Mouse (Mus musculus) midbrain, embryonic 16.5 days (tissue): Measurements from ENCODE around the gene Hoxa5. TPM values are rescaled to one million over a fixed set of nuclear protein-coding genes. Genes with fewer than 3 reads are reported as not detected.

Experiments used
- ATAC-seq: fragments of 200-750 bp; cut with Nextera tagmentation; 2 replicates; pipeline ENCODE4 v1.8.0; 2017; ENCODE audit warnings: moderate TSS enrichment
- H3K27ac ChIP-seq: fragments of 300-500 bp; sonication (generic); 2 replicates; pipeline ENCODE4 v1.5.1; 2014; ENCODE audit warnings: mild to moderate bottlenecking, low read length, mixed read lengths
- H3K27me3 ChIP-seq: fragments of 300-500 bp; sonication (generic); 2 replicates; pipeline ENCODE4 v1.6.1; 2014; ENCODE audit warnings: low read depth, low read length, mixed read lengths; ENCODE audit not compliant: control insufficient read depth, insufficient read depth
- H3K36me3 ChIP-seq: fragments of 300-500 bp; sonication (generic); 2 replicates; pipeline ENCODE4 v1.6.1; 2014; ENCODE audit warnings: mild to moderate bottlenecking, low read length, moderate library complexity, mixed read lengths; ENCODE audit not compliant: control insufficient read depth, insufficient read depth
- H3K4me1 ChIP-seq: fragments of 300-500 bp; sonication (generic); 2 replicates; pipeline ENCODE4 v1.6.1; 2014; ENCODE audit warnings: mild to moderate bottlenecking, low read length, mixed read lengths; ENCODE audit not compliant: control insufficient read depth, insufficient read depth
- H3K4me2 ChIP-seq: fragments of 300-500 bp; sonication (generic); 2 replicates; pipeline ENCODE4 v1.6.1; 2014; ENCODE audit warnings: mild to moderate bottlenecking, low read length, mixed read lengths
- H3K4me3 ChIP-seq: fragments of 300-500 bp; sonication (generic); 2 replicates; pipeline ENCODE4 v1.5.1; 2014; ENCODE audit warnings: low read depth, mild to moderate bottlenecking, low read length, moderate library complexity, mixed read lengths
- H3K9ac ChIP-seq: fragments of 300-500 bp; sonication (generic); 2 replicates; pipeline ENCODE4 v1.6.1; 2014; ENCODE audit warnings: low read depth, low read length, mixed read lengths
- H3K9me3 ChIP-seq: fragments of 300-500 bp; sonication (generic); replicated peaks from 2 replicates; pipeline ENCODE4 v1.6.1; 2014; ENCODE audit warnings: mild to moderate bottlenecking, low read length, mixed read lengths; ENCODE audit not compliant: control insufficient read depth, poor library complexity, severe bottlenecking
- WGBS: fragments of 180-500 bp; shearing (Covaris S2); extraction: QIAGEN DNeasy Blood & Tissue Kit; methylation state at CpG from one replicate; pipeline ENCODE4 v1.1.7; 2014; 5-methylcytosine and 5-hydroxymethylcytosine counted together
- polyA plus RNA-seq: library from polyadenylated mRNA; unstranded; fragments of >200 nt; fragmentation: Nextera tagmentation; extraction: Ambion mirVana; gene quantifications from 2 replicates; pipeline ENCODE4 v1.2.1, GENCODE M21; 2015

Hoxa5 gene
- polyA plus RNA-seq, 1 experiment from 2014 or later = not detected

DNA sequence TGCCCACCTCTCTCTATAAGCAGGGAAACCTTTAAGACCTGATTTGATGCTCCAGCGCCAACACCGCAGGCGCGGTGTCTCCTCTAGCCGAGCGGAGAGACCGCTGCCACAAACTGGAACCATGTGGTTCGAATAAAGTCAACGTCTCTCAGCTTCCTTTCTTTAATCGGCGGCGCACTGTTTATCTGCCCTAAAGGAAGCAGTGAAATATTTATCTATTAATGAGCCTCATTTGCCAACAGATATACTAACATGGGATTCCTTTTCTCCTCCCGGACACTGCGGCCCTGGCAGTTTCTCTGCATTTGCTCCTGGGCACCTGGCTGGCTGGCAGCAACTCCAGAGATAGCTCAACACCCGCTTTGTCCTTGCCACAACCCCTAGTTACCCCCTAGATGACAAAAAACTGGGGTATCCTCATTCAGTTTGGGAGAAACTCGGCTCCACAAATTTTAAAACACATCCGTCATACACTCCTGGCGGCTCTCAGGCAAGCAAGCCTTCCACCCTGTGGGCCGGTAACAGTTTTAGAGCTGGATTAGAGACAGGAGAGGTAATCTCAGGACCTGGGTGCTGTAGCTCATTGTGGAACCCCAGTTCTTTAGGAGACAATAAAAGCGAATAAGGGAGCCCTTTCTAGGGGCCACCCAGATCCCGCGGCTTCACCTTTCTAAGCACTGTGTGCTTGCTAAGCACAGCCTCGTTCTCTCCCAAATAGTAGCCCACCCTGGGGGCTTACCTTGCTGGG is 13.7 kb upstream of the Hoxa5 start:
- H3K4me3 ChIP-seq = no peak overlapping the region
- H3K36me3 ChIP-seq = no peaks in the 10 kb centered on the region
- H3K27me3 ChIP-seq = peaks cover 87% of the 10 kb centered on the region
- WGBS = 4% methylated on average over 23 of the region's 23 CpGs
- no peak overlapping the region for H3K4me2 ChIP-seq
- no peak for ATAC-seq
- H3K9me3 ChIP-seq = no peaks in the 10 kb centered on the region
- H3K9ac ChIP-seq = no peak overlapping the region
- peaks cover 3% of the 10 kb centered on the region; the same call in 1 of the 2 replicates for H3K4me1 ChIP-seq
- H3K27ac ChIP-seq = no peak overlapping the region

GRCm38 (mm10) chr6:52217459-52217768 is 13.0 kb upstream of the Hoxa5 start:
- Histone ChIP-seq H3K27ac (no peak overlapping the region), H3K4me2 (no peak overlapping the region), H3K27me3 (peaks cover 87% of the 10 kb centered on the region), H3K4me1 (peaks cover 3% of the 10 kb centered on the region; the same call in 1 of the 2 replicates), H3K9me3 (no peaks in the 10 kb centered on the region), H3K4me3 (no peak overlapping the region; the same call in 1 of the 2 replicates), H3K9ac (no peak overlapping the region), H3K36me3 (no peaks in the 10 kb centered on the region)
- no peak for ATAC-seq
- 0% methylated on average over 25 of the region's 25 CpGs for WGBS

DNA sequence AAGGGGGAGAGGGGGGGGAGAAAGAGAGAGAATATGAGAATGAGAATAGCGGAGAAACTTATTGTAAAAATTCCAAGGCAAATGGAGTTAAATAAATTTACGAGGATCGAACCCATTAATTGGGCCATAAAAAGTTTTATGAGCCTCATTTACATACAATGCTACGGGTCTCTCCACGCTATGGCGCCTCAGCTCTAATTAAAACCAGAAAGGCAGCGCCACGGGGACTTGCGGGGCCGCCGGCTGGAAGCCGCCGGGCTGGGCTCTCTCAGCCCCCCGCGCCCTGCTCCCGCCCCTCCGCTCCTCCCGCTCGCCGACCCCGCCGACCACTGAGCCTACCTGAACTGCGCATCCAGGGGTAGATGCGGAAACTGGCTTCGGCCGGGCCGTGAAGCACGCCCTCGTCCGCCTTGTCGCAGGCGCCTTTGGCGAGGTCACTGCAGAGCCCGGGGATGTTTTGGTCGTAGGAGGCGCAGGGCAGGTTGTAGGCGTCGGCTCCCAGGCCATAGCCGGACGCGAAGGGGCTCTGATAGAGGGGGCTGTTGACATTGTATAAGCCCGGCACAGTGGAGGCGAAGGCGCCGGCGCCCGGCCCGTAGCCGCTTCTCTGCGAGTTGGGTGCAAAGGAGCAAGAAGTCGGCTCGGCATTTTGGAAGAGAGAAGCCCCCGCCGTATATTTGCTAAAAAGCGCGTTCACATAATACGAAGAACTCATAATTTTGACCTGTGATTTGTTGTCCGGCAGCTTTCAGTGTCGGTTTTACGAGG is 12.5 kb upstream of the Hoxa5 start:
- no peaks in the 10 kb centered on the region for H3K36me3 ChIP-seq
- peaks cover 87% of the 10 kb centered on the region for H3K27me3 ChIP-seq
- no peak overlapping the region; the same call in 1 of the 2 replicates for H3K4me3 ChIP-seq
- 2% methylated on average over 60 of the region's 60 CpGs for WGBS
- ATAC-seq = no peak
- no peak overlapping the region for H3K4me2 ChIP-seq
- no peaks in the 10 kb centered on the region for H3K9me3 ChIP-seq
- peaks cover 3% of the 10 kb centered on the region; the same call in 1 of the 2 replicates for H3K4me1 ChIP-seq
- no peak overlapping the region for H3K27ac ChIP-seq
- no peak overlapping the region for H3K9ac ChIP-seq

GRCm38 (mm10) chr6:52215771-52216535 is 11.6 kb upstream of the Hoxa5 start:
- ATAC-seq = no peak
- Histone ChIP-seq H3K27me3 (peaks cover 91% of the 10 kb centered on the region), H3K4me1 (peaks cover 2% of the 10 kb centered on the region; the same call in 1 of the 2 replicates), H3K36me3 (no peaks in the 10 kb centered on the region), H3K27ac (no peak overlapping the region), H3K9me3 (no peaks in the 10 kb centered on the region), H3K4me3 (no peak overlapping the region), H3K9ac (no peak overlapping the region), H3K4me2 (no peak overlapping the region)
- 4% methylated on average over 30 of the region's 30 CpGs for WGBS

GRCm38 (mm10) chr6:52215070-52215469 is 10.7 kb upstream of the Hoxa5 start:
- no peak overlapping the region for H3K4me3 ChIP-seq
- H3K27ac ChIP-seq = no peak overlapping the region
- no peak overlapping the region for H3K9ac ChIP-seq
- peaks cover 88% of the 10 kb centered on the region for H3K27me3 ChIP-seq
- peaks cover 2% of the 10 kb centered on the region; the same call in 1 of the 2 replicates for H3K4me1 ChIP-seq
- no peaks in the 10 kb centered on the region for H3K9me3 ChIP-seq
- no peak overlapping the region for H3K4me2 ChIP-seq
- no peaks in the 10 kb centered on the region for H3K36me3 ChIP-seq
- ATAC-seq = no peak
- 9% methylated on average over 3 of the region's 3 CpGs for WGBS

GRCm38 (mm10) chr6:52214271-52214670 is 9.9 kb upstream of the Hoxa5 start:
- Histone ChIP-seq H3K36me3 (no peaks in the 10 kb centered on the region), H3K9ac (no peak overlapping the region), H3K27ac (no peak overlapping the region), H3K4me2 (no peak overlapping the region), H3K4me3 (no peak overlapping the region), H3K4me1 (peaks cover 2% of the 10 kb centered on the region; the same call in 1 of the 2 replicates), H3K27me3 (peaks cover 88% of the 10 kb centered on the region), H3K9me3 (no peaks in the 10 kb centered on the region)
- 12% methylated on average over 5 of the region's 5 CpGs for WGBS
- ATAC-seq = no peak

GRCm38 (mm10) chr6:52213119-52213986 is 9.0 kb upstream of the Hoxa5 start, which contains the start of the genes Hoxa3 and Gm28308:
Hoxa3 (minus strand) TSS chr6:52213336.
Gm28308 (minus strand) TSS chr6:52213339.
- Histone ChIP-seq H3K9me3 (no peaks in the 10 kb centered on the region), H3K4me3 (no peak within 1 kb of the TSS), H3K36me3 (no peaks in the 10 kb centered on the region), H3K27ac (no peak within 1 kb of the TSS), H3K9ac (no peak within 1 kb of the TSS), H3K4me2 (no peak within 1 kb of the TSS), H3K4me1 (peaks cover 2% of the 10 kb centered on the region; the same call in 1 of the 2 replicates), H3K27me3 (peaks cover 86% of the 10 kb centered on the region)
- no peak for ATAC-seq
- 3% methylated on average over 38 of the region's 38 CpGs for WGBS

GRCm38 (mm10) chr6:52212556-52213118 is 8.2 kb upstream of the Hoxa5 start:
- 2% methylated on average over 21 of the region's 22 CpGs for WGBS
- ATAC-seq = no peak
- no peak overlapping the region for H3K4me3 ChIP-seq
- no peak overlapping the region for H3K9ac ChIP-seq
- H3K9me3 ChIP-seq = no peaks in the 10 kb centered on the region
- no peak overlapping the region for H3K4me2 ChIP-seq
- peaks cover 83% of the 10 kb centered on the region for H3K27me3 ChIP-seq
- H3K27ac ChIP-seq = no peak overlapping the region
- peaks cover 2% of the 10 kb centered on the region; the same call in 1 of the 2 replicates for H3K4me1 ChIP-seq
- no peaks in the 10 kb centered on the region for H3K36me3 ChIP-seq
